Comparison of ENCODE assay signal across 19 mouse cellular contexts in genomic region chr2:60375126-60375525, GRCm38 (mm10). TPM values are rescaled to one million over a fixed set of nuclear protein-coding genes. Genes with fewer than 3 reads are reported as not detected.
DNase-seq lines count a peak whose midpoint lies in the region; ATAC-seq lines count a peak whose summit lies in the region.
"Had no signal": no experiment of that assay in that cellular context is flagged by ENCODE, and none has a peak within 500 bp of the region (broad histone marks: within the 10 kb centered on the region; RNA-seq: fewer than 3 reads in every experiment).

No protein-coding gene starts in this region.

- no peak overlapping the region for H3K27ac ChIP-seq in neural tube, embryonic 15.5 days (replicated peaks)
- H3K27ac ChIP-seq: embryonic facial prominence, embryonic 13.5 days; forebrain, embryonic 12.5 days; heart, adult 2 months; heart, embryonic 15.5 days; hindbrain, embryonic 10.5 days; hindbrain, embryonic 14.5 days had no signal

- peak; percentile 9 for DNase-seq in lung, postnatal 36 days
- no peak for DNase-seq in lung, postnatal 10 days
- peak; percentile 72 for DNase-seq in ES-CJ7 (ENCODE audit: low read depth, low spot score)
- peak; percentile 43 for DNase-seq in naive thymus-derived CD4-positive, alpha-beta T cell, adult 2 months (ENCODE audit: low read depth)
- no peak for DNase-seq in thymus, postnatal 0 days (ENCODE audit: low spot score)
- DNase-seq: adrenal gland, adult 8-10 months; adrenal gland, postnatal 36 days; cerebellum, adult 2 months; cerebellum, postnatal 14 days; gastrocnemius, postnatal 10 days; heart, adult 2 months had no signal

- 93% methylated on average over 8 of the region's 8 CpGs for WGBS in neural tube, embryonic 15.5 days

- H3K27me3 ChIP-seq in neural tube, embryonic 15.5 days (replicated peaks): no peaks in the 10 kb centered on the region
- H3K27me3 ChIP-seq: embryonic facial prominence, embryonic 13.5 days; forebrain, embryonic 12.5 days; heart, embryonic 15.5 days had no signal

- no peak overlapping the region for H3K9ac ChIP-seq in neural tube, embryonic 15.5 days (replicated peaks)
- H3K9ac ChIP-seq: embryonic facial prominence, embryonic 13.5 days; forebrain, embryonic 12.5 days; heart, embryonic 15.5 days; hindbrain, embryonic 14.5 days had no signal

- no peak for ATAC-seq in neural tube, embryonic 15.5 days (ENCODE audit: low FRiP score)
- ATAC-seq: forebrain, embryonic 16.5 days had no signal

- no peak overlapping the region for H3K4me3 ChIP-seq in neural tube, embryonic 15.5 days (replicated peaks)
- H3K4me3 ChIP-seq: embryonic facial prominence, embryonic 13.5 days; forebrain, embryonic 12.5 days; heart, adult 2 months; heart, embryonic 15.5 days; hindbrain, embryonic 10.5 days had no signal

- no peak overlapping the region for H3K4me2 ChIP-seq in neural tube, embryonic 15.5 days
- H3K4me2 ChIP-seq: embryonic facial prominence, embryonic 13.5 days; forebrain, embryonic 12.5 days; heart, embryonic 11.5 days; heart, embryonic 15.5 days; hindbrain, embryonic 14.5 days had no signal

- no peaks in the 10 kb centered on the region for H3K4me1 ChIP-seq in neural tube, embryonic 15.5 days
- H3K4me1 ChIP-seq: embryonic facial prominence, embryonic 13.5 days; forebrain, embryonic 12.5 days; heart, embryonic 15.5 days; hindbrain, embryonic 10.5 days had no signal

- no peaks in the 10 kb centered on the region for H3K36me3 ChIP-seq in neural tube, embryonic 15.5 days
- H3K36me3 ChIP-seq: embryonic facial prominence, embryonic 13.5 days; forebrain, embryonic 12.5 days; heart, embryonic 15.5 days had no signal

- H3K9me3 ChIP-seq in neural tube, embryonic 15.5 days (replicated peaks): no peaks in the 10 kb centered on the region
- H3K9me3 ChIP-seq: embryonic facial prominence, embryonic 13.5 days; forebrain, embryonic 12.5 days; heart, embryonic 15.5 days; hindbrain, embryonic 10.5 days had no signal

RNA-seq across cellular contexts. Expression of gene Ly75, which starts 8.0 kb away (rescaled TPM):
- 1.1 and 5.3 TPM in 2 replicates for polyA plus RNA-seq in neural tube, embryonic 15.5 days (2015; fragmentation: Nextera tagmentation; extraction: Ambion mirVana)
- 23.6 and 24.5 TPM in 2 replicates for polyA plus RNA-seq in thymus, postnatal 0 days (2015; fragmentation: Nextera tagmentation; extraction: Ambion mirVana)

Comparison
In these comparisons a context has a peak if more than half of its experiments do, and no peak if none do; other contexts are left out.
1. DNase-seq: peak in lung, postnatal 36 days (single experiment), ES-CJ7 (single experiment) and naive thymus-derived CD4-positive, alpha-beta T cell, adult 2 months (single experiment); none in lung, postnatal 10 days (single experiment) and thymus, postnatal 0 days (single experiment).